Mouse (Mus musculus) left cerebral cortex, postnatal 36 days (tissue): ENCODE results near the gene Gm3409. TPM values are rescaled to one million over a fixed set of nuclear protein-coding genes. Genes with fewer than 3 reads are reported as not detected.

Experiments
- total RNA-seq, 2 experiments: library from RNA; stranded (reverse); gene quantifications; 2 replicates each; pipeline ENCODE4 v1.2.3; 2021

Gm3409 gene
- total RNA-seq, 2 experiments from 2014 or later, result not detected

Other genes starting within 250 kb of the Gm3409 start
- gene Wasf3, start 152.7 kb upstream of the Gm3409 start, total RNA-seq, result 10 to 100 TPM; 90.6 to 96.2 TPM
- not detected for gene Gm6408, start 55.7 kb upstream of the Gm3409 start, total RNA-seq
- not detected for gene Gm6370, start 46.3 kb upstream of the Gm3409 start, total RNA-seq
- not detected for gene 4930449I24Rik, start 35.2 kb upstream of the Gm3409 start, total RNA-seq
- gene Gm3402, start 23.5 kb upstream of the Gm3409 start, total RNA-seq, result not detected
- gene Gm3404, start 11.8 kb upstream of the Gm3409 start, total RNA-seq, result not detected
- not detected for gene Gm3415, start 18.5 kb downstream of the Gm3409 start, total RNA-seq
- gene Gpr12, start 47.6 kb downstream of the Gm3409 start, total RNA-seq, result 10 to 100 TPM; 28.5 to 34.1 TPM